Mouse (Mus musculus) ES-Bruce4 (cell line): ENCODE data around the gene Nisch. TPM values are rescaled to one million over a fixed set of nuclear protein-coding genes. Genes with fewer than 3 reads are reported as not detected.

Source experiments
- H3K27ac ChIP-seq: 2 replicates; pipeline ENCODE4 v1.5.1; 2012; ENCODE audit warnings: low read length, inconsistent platforms; ENCODE audit not compliant: insufficient read depth
- H3K27me3 ChIP-seq: 2 replicates; pipeline ENCODE4 v1.6.1; 2012; ENCODE audit warnings: mild to moderate bottlenecking, low read length, inconsistent platforms; ENCODE audit not compliant: control insufficient read depth, poor library complexity, insufficient read depth, severe bottlenecking
- H3K36me3 ChIP-seq: 2 replicates; pipeline ENCODE4 v1.6.1; 2012; ENCODE audit warnings: inconsistent platforms, mild to moderate bottlenecking, low read length, moderate library complexity; ENCODE audit not compliant: control insufficient read depth, poor library complexity, insufficient read depth, severe bottlenecking
- H3K4me1 ChIP-seq: one replicate; pipeline ENCODE4 v1.8.1; 2011; ENCODE audit warnings: low read length; ENCODE audit not compliant: control insufficient read depth, insufficient read depth
- H3K4me3 ChIP-seq: 2 replicates; pipeline ENCODE4 v1.5.1; 2011; ENCODE audit warnings: low read depth, mild to moderate bottlenecking, low read length
- H3K9ac ChIP-seq: 2 replicates; pipeline ENCODE4 v1.6.1; 2012; ENCODE audit warnings: low read depth, mild to moderate bottlenecking, inconsistent platforms; ENCODE audit not compliant: poor library complexity, severe bottlenecking
- H3K9me3 ChIP-seq: replicated peaks from 2 replicates; pipeline ENCODE4 v1.6.1; 2012; ENCODE audit warnings: mild to moderate bottlenecking, low read length, inconsistent platforms; ENCODE audit not compliant: control insufficient read depth, poor library complexity, insufficient read depth, severe bottlenecking
- CTCF ChIP-seq: IDR thresholded peaks from one replicate; pipeline ENCODE4 v1.8.1; 2011; ENCODE audit warnings: low read depth, low read length
- EP300 ChIP-seq: IDR thresholded peaks from 2 replicates; pipeline ENCODE4 v1.6.1; 2011; ENCODE audit warnings: low read depth, low read length; ENCODE audit not compliant: insufficient read depth
- POLR2A ChIP-seq: IDR thresholded peaks from one replicate; pipeline ENCODE4 v1.8.1; 2011; ENCODE audit warnings: low read length; ENCODE audit not compliant: insufficient read depth
- polyA plus RNA-seq: library from polyadenylated mRNA; stranded (reverse); fragments of >200 nt; gene quantifications from 2 replicates; pipeline ENCODE4 v1.2.4, GENCODE M21; 2011; ENCODE audit warnings: low read depth; ENCODE audit not compliant: missing spikeins, insufficient read depth, insufficient read length

Nisch gene
- polyA plus RNA-seq, 1 experiment, result 335 TPM

DNA sequence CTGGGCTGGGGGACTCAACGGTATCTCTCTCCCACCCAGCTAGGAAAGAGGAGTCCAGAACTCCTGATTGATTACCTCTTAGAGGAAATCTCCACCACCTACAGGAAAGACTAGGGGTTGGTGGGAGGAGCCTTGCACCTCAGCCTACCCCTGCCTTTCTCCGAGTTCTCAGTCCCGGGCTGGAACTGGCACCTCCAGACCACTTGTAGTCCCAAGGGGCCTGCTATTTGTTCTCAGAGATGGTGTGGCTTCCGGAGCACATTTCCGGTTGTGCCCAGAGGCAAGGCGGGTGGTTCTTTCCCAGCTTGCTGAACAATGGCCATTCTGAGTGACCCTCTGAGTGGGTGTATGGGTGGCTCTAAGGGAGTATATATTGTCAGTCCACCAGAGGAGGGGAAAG is 11.5 kb upstream of the Nisch start:
- no peaks in the 10 kb centered on the region for H3K9me3 ChIP-seq
- no peak overlapping the region for H3K27ac ChIP-seq
- no peaks in the 10 kb centered on the region for H3K27me3 ChIP-seq
- H3K4me3 ChIP-seq, result no peak overlapping the region
- 0 out of 2 replicates have a peak, but pooled peaks have one; percentile 18 for TF ChIP-seq EP300
- no peak for TF ChIP-seq CTCF
- no peaks in the 10 kb centered on the region for H3K36me3 ChIP-seq
- no peak overlapping the region for H3K9ac ChIP-seq
- H3K4me1 ChIP-seq, result peaks cover 2% of the 10 kb centered on the region

GRCm38 (mm10) chr14:31226978-31227377 is 10.2 kb upstream of the Nisch start:
- no peaks in the 10 kb centered on the region for H3K27me3 ChIP-seq
- H3K4me1 ChIP-seq, result peaks cover 2% of the 10 kb centered on the region
- no peak overlapping the region for H3K4me3 ChIP-seq
- no peak overlapping the region for H3K27ac ChIP-seq
- no peaks in the 10 kb centered on the region for H3K36me3 ChIP-seq
- TF ChIP-seq EP300, result no peak
- no peak for TF ChIP-seq CTCF
- no peak for TF ChIP-seq POLR2A
- no peak overlapping the region for H3K9ac ChIP-seq
- no peaks in the 10 kb centered on the region for H3K9me3 ChIP-seq

GRCm38 (mm10) chr14:31217666-31218065 is 920 bp upstream of the Nisch start, which contains the start of gene Sema3g:
TSS of gene Sema3g (plus strand) at chr14:31217860.
- TF ChIP-seq EP300 (no peak), CTCF (peak; percentile 48)
- Histone ChIP-seq H3K9me3 (no peaks in the 10 kb centered on the region), H3K4me3 (no peak within 1 kb of the TSS), H3K27me3 (no peaks in the 10 kb centered on the region), H3K27ac (no peak within 1 kb of the TSS), H3K36me3 (no peaks in the 10 kb centered on the region), H3K9ac (no peak within 1 kb of the TSS), H3K4me1 (no peaks in the 10 kb centered on the region)

- no peak overlapping the region for H3K27ac ChIP-seq
- no peaks in the 10 kb centered on the region for H3K27me3 ChIP-seq
- TF ChIP-seq CTCF (peak; percentile 70), EP300 (no peak)
- no peaks in the 10 kb centered on the region for H3K36me3 ChIP-seq
- H3K4me1 ChIP-seq, result no peaks in the 10 kb centered on the region
- H3K4me3 ChIP-seq, result no peak overlapping the region
- H3K9me3 ChIP-seq, result no peaks in the 10 kb centered on the region
- no peak overlapping the region for H3K9ac ChIP-seq
Observed at GRCm38 (mm10) chr14:31215157-31216002, 1.4 kb downstream of the Nisch start.

- no peak for TF ChIP-seq CTCF
- no peak for TF ChIP-seq POLR2A
- no peak for TF ChIP-seq EP300
- Histone ChIP-seq H3K4me3 (no peak overlapping the region), H3K27ac (no peak overlapping the region), H3K27me3 (no peaks in the 10 kb centered on the region), H3K9me3 (no peaks in the 10 kb centered on the region), H3K4me1 (no peaks in the 10 kb centered on the region), H3K36me3 (no peaks in the 10 kb centered on the region), H3K9ac (no peak overlapping the region)
Observed at GRCm38 (mm10) chr14:31214684-31215083, 2.1 kb downstream of the Nisch start.

- Histone ChIP-seq H3K4me3 (no peak overlapping the region), H3K36me3 (no peaks in the 10 kb centered on the region), H3K9me3 (no peaks in the 10 kb centered on the region), H3K9ac (no peak overlapping the region), H3K27me3 (no peaks in the 10 kb centered on the region), H3K27ac (no peak overlapping the region), H3K4me1 (no peaks in the 10 kb centered on the region)
- no peak for TF ChIP-seq POLR2A
- TF ChIP-seq EP300, result no peak
- TF ChIP-seq CTCF, result no peak
Observed at GRCm38 (mm10) chr14:31213868-31214267, 2.9 kb downstream of the Nisch start.
